Mouse (Mus musculus): ENCODE results near the gene Gemin2.
"Not testable (repeated sequence)": the region's sequence is repeated elsewhere in the genome, so short reads cannot be mapped to it uniquely, and the experiment has no call there.

Gene Gemin2

GRCm38 (mm10) chr12:59056222-59056621 lies 43.0 kb downstream of the Gemin2 start:
- no peak for DNase-seq (ENCODE audit: low read depth, low spot score)

GRCm38 (mm10) chr12:59058242-59058641 lies 45.0 kb downstream of the Gemin2 start:
- not testable (repeated sequence) for DNase-seq (ENCODE audit: low read depth, low spot score)

- peak; percentile 42 for DNase-seq (ENCODE audit: low read depth, low spot score)
Observed at GRCm38 (mm10) chr12:59060322-59060721, 47.1 kb downstream of the Gemin2 start.

DNA sequence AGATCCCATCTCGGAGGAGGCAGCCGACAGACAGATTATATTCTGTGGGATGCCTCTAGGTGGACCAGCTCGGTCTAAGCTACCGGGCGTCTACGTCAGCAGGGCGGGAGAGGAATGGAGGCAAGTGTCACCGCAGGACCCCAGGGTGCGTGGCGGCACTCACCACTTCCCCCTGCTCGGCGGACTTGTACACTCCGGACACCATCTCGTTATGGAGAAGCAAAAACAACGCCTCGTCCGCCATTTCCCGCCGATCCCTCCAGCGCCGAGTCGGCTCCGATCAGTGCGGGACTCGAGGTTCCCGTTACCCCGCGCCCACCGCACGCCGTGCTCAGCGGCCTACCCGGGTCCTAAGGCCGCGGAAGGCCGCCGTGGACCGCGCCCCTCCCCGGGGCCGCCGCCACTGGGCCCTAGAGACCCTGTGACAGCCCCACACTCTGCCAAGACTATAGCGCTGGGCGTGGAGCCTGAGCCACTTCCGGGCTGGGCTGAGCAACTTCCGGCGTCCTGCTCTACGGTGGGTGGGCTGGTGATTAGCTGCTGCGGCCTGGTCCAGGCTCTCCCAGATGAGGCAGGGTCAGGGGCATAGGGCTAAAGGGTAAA lies 47.9 kb downstream of the Gemin2 start, which contains the start of gene Trappc6b:
Gene Trappc6b, minus strand, starts transcription at position 480 of the 603 bp plus-strand sequence.
- peak; percentile 80 for DNase-seq (ENCODE audit: low read depth, low spot score)

DNA sequence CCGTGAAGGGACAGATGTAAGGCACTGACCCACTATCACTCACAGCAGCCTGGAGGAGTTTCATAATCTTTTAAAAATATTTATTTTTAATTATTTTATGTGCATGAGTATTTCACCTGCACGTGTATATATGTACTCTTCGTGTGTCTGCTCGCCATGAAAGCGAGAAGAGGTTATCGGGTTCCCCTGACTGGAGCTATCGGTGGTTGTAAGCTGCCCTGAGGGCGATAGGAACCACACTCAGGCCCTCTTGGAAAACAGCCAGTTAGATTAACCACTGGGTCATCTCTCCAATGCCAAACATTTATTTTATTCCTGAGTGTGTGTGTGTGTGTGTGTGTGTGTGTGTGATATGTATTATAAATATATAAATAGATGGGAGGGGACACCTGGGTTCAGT lies 51.6 kb downstream of the Gemin2 start:
- no peak for DNase-seq (ENCODE audit: low read depth, low spot score)

GRCm38 (mm10) chr12:59065776-59066175 lies 52.6 kb downstream of the Gemin2 start:
- no peak for DNase-seq (ENCODE audit: low read depth, low spot score)

- peak; percentile 98 for DNase-seq (ENCODE audit: low read depth, low spot score)
Observed at GRCm38 (mm10) chr12:59066448-59067077, 53.4 kb downstream of the Gemin2 start, which contains the start of gene Pnn. Pnn (plus strand) TSS chr12:59066884.

GRCm38 (mm10) chr12:59067095-59067494 lies 53.9 kb downstream of the Gemin2 start:
- no peak for DNase-seq (ENCODE audit: low read depth, low spot score)

DNA sequence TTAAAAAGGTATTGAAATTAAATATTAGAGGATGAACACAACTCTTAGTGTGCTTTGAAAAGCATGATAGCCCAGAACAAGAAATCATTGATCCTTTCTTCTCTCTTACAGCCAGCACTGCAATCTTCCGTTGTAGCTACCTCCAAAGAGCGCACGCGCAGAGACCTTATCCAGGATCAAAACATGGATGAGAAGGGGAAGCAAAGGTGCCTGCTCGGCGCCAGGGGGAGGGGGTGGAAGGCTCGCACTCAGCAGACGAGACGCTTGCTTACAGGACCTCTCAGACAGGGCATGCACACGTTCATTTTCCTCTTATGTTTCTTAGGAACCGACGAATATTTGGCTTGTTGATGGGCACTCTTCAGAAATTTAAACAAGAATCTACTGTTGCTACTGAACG lies 55.6 kb downstream of the Gemin2 start:
- no peak for DNase-seq (ENCODE audit: low read depth, low spot score)

DNA sequence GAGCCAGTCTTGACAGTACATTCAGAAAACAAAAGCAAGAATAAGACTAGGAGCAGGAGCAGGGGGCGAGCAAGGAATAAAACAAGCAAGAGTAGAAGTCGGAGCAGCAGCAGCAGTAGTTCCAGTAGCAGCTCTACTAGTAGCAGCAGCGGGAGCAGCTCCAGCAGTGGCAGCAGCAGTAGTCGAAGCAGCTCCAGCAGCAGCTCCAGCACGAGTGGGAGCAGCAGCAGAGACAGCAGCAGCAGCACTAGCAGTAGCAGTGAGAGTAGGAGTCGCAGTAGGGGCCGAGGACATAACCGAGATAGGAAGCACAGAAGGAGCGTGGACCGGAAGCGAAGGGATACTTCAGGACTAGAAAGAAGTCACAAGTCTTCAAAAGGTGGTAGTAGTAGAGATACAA lies 59.1 kb downstream of the Gemin2 start:
- no peak for DNase-seq (ENCODE audit: low read depth, low spot score)

DNA sequence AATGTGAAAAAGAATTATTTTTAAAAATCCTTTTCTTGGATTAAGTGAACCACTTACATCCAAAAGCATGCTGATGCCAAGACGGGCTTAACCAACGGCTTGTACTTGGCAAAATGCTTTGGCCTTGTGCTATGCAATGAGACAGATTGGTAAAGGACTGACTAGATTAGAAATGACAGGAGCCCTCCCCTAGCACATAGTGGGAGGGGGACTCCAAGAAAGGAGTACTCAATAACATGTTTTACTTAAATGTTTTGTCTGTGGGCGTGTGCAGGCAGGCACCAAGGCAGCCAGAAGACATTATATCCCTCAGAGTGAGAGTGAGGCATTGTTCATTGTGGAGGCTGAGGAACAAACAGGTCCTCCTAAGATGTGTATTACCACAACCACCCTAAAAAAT lies 60.9 kb downstream of the Gemin2 start:
- no peak for DNase-seq (ENCODE audit: low read depth, low spot score)

DNA sequence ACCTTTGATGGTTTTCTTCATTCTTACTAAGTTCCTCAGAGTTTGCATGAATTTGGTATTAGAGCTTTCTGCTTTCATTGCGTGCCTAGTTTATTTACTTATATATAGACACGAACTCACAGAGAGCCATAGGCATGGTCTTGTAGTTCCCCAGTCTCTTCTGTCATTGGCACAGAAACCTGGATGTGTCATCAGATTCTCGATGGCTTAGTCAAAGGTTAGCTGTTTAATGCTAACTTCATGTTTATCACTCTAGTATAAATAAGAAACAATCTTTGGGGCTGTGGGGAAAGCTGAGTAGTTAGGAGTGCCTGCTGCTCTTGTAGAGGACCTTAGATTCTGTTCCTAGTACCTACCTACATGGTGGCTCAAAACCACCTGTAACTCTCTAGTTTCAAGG lies 63.8 kb downstream of the Gemin2 start:
- DNase-seq (ENCODE audit: low read depth, low spot score) = peak; percentile 81

- DNase-seq (ENCODE audit: low read depth, low spot score) = peak; percentile 88
Observed at GRCm38 (mm10) chr12:59077883-59078282, 64.7 kb downstream of the Gemin2 start.
